Mouse (Mus musculus) CH12.LX (cell line): Measurements from ENCODE around the gene Ep300. TPM values are rescaled to one million over a fixed set of nuclear protein-coding genes. Genes with fewer than 3 reads are reported as not detected.

ENCODE experiments used
- DNase-seq: peaks from one replicate; pipeline ENCODE4 v3.0.0-alpha.2; 2013; ENCODE audit errors: extremely low read depth
- H3K27ac ChIP-seq: 2 replicates; pipeline ENCODE4 v1.5.1; 2012; ENCODE audit warnings: low read depth, mild to moderate bottlenecking, control low read depth, moderate library complexity; ENCODE audit not compliant: insufficient read depth
- H3K27me3 ChIP-seq: replicated peaks from 2 replicates; pipeline ENCODE3; 2012; ENCODE audit warnings: inconsistent platforms
- H3K36me3 ChIP-seq, 2 experiments: replicated peaks in 1 of 2; 2 replicates each; pipeline versions ENCODE3 to v1.6.1; 2012; ENCODE audit warnings: inconsistent platforms in 1 of 2, low read length in 1 of 2, mild to moderate bottlenecking in 1 of 2, mixed read lengths in 1 of 2, moderate library complexity in 1 of 2; ENCODE audit not compliant: control insufficient read depth in 1 of 2, insufficient read depth in 1 of 2
- H3K4me1 ChIP-seq, 2 experiments: 2 replicates each; pipeline ENCODE4 v1.6.1; 2012; ENCODE audit warnings: inconsistent platforms in 1 of 2, moderate library complexity in 1 of 2; ENCODE audit not compliant: insufficient read depth in 2 of 2, control insufficient read depth in 1 of 2
- H3K4me2 ChIP-seq: 2 replicates; pipeline ENCODE4 v1.6.1; 2012; ENCODE audit warnings: low read depth, mild to moderate bottlenecking, control low read depth; ENCODE audit not compliant: poor library complexity, insufficient read depth, severe bottlenecking
- H3K4me3 ChIP-seq, 3 experiments: fragments of 150-350 bp in 1 of 3; sonication (generic) in 1 of 3; replicated peaks in 1 of 3; 2 replicates each; pipeline versions ENCODE3 to v1.5.1; 2011 to 2012; ENCODE audit warnings: low read depth in 2 of 3, low read length in 2 of 3, mild to moderate bottlenecking in 2 of 3, moderate library complexity in 2 of 3, control low read depth in 1 of 3, improper control_type of control experiment in 1 of 3, inconsistent platforms in 1 of 3, mixed read lengths in 1 of 3; ENCODE audit not compliant: poor library complexity in 1 of 3
- H3K79me2 ChIP-seq: replicated peaks from 2 replicates; pipeline ENCODE4 v1.6.1; 2012; ENCODE audit warnings: mild to moderate bottlenecking, moderate library complexity; ENCODE audit not compliant: control insufficient read depth, poor library complexity, insufficient read depth, severe bottlenecking; ENCODE audit errors: extremely low read depth
- H3K9ac ChIP-seq: 2 replicates; pipeline ENCODE4 v1.6.1; 2012; ENCODE audit warnings: low read depth, mild to moderate bottlenecking, control low read depth, moderate library complexity; ENCODE audit not compliant: insufficient read depth
- H3K9me3 ChIP-seq: replicated peaks from 2 replicates; pipeline ENCODE3; 2012; ENCODE audit warnings: low read length, inconsistent platforms, mixed read lengths
- CHD2 ChIP-seq: IDR thresholded peaks from 2 replicates; pipeline ENCODE4 v1.6.1; 2011; ENCODE audit warnings: low read length, improper control_type of control experiment
- CTCF ChIP-seq, 2 experiments: IDR thresholded peaks in 1 of 2; conservative IDR thresholded peaks in 1 of 2; 2 replicates each; pipeline ENCODE4 v1.5.1; 2011 to 2012; ENCODE audit warnings: low read depth in 2 of 2, low read length in 2 of 2, improper control_type of control experiment in 1 of 2, inconsistent platforms in 1 of 2, mild to moderate bottlenecking in 1 of 2, moderate library complexity in 1 of 2
- E2F4 ChIP-seq: IDR thresholded peaks from 2 replicates; pipeline ENCODE4 v1.6.1; 2011; ENCODE audit warnings: low read depth, low read length, improper control_type of control experiment; ENCODE audit not compliant: insufficient replicate concordance
- ELF1 ChIP-seq: IDR thresholded peaks from 2 replicates; pipeline ENCODE4 v1.6.1; 2014; ENCODE audit warnings: low read depth, mild to moderate bottlenecking, inconsistent platforms, low read length, improper control_type of control experiment
- ETS1 ChIP-seq: conservative IDR thresholded peaks from 2 replicates; pipeline ENCODE4 v1.6.1; 2012; ENCODE audit warnings: low read depth, mild to moderate bottlenecking, inconsistent platforms, low read length, improper control_type of control experiment, moderate library complexity
- IRF4 ChIP-seq: IDR thresholded peaks from 2 replicates; pipeline ENCODE4 v1.6.1; 2014; ENCODE audit warnings: low read depth, mild to moderate bottlenecking, inconsistent platforms, low read length, improper control_type of control experiment
- JUN ChIP-seq: IDR thresholded peaks from 2 replicates; pipeline ENCODE4 v1.6.1; 2011; ENCODE audit warnings: low read depth, mild to moderate bottlenecking, low read length, improper control_type of control experiment, moderate library complexity; ENCODE audit not compliant: insufficient read depth
- JUND ChIP-seq: conservative IDR thresholded peaks from 2 replicates; pipeline ENCODE4 v1.6.1; 2011; ENCODE audit warnings: low read depth, low read length, improper control_type of control experiment
- KAT2A ChIP-seq: IDR thresholded peaks from 2 replicates; pipeline ENCODE4 v1.6.1; 2012; ENCODE audit warnings: low read length, improper control_type of control experiment, inconsistent platforms; ENCODE audit not compliant: insufficient replicate concordance
- MAFK ChIP-seq: IDR thresholded peaks from 2 replicates; pipeline ENCODE4 v1.6.1; 2011; ENCODE audit warnings: low read length, improper control_type of control experiment; ENCODE audit not compliant: insufficient replicate concordance
- MAX ChIP-seq: IDR thresholded peaks from 2 replicates; pipeline ENCODE4 v1.6.1; 2011; ENCODE audit warnings: low read length, improper control_type of control experiment
- MEF2A ChIP-seq: IDR thresholded peaks from 2 replicates; pipeline ENCODE4 v1.6.1; 2014; ENCODE audit warnings: low read depth, mild to moderate bottlenecking, inconsistent platforms, low read length, improper control_type of control experiment, borderline replicate concordance
- MXI1 ChIP-seq: IDR thresholded peaks from 2 replicates; pipeline ENCODE4 v1.6.1; 2011; ENCODE audit warnings: mild to moderate bottlenecking, low read depth, low read length, improper control_type of control experiment
- NELFE ChIP-seq: IDR thresholded peaks from 2 replicates; pipeline ENCODE4 v1.6.1; 2011; ENCODE audit warnings: low read depth, low read length, improper control_type of control experiment
- NRF1 ChIP-seq: IDR thresholded peaks from 2 replicates; pipeline ENCODE4 v1.6.1; 2014; ENCODE audit warnings: low read depth, mild to moderate bottlenecking, inconsistent platforms, low read length, improper control_type of control experiment, moderate library complexity
- PAX5 ChIP-seq: IDR thresholded peaks from 2 replicates; pipeline ENCODE4 v1.6.1; 2012; ENCODE audit warnings: low read length, inconsistent platforms, mixed read lengths
- POLR2A ChIP-seq: IDR thresholded peaks from 2 replicates; pipeline ENCODE4 v1.6.1; 2011; ENCODE audit warnings: low read depth, mild to moderate bottlenecking, improper control_type of control experiment, low read length
- RAD21 ChIP-seq: IDR thresholded peaks from 2 replicates; pipeline ENCODE4 v1.6.1; 2011; ENCODE audit warnings: low read depth, mild to moderate bottlenecking, low read length, improper control_type of control experiment, moderate library complexity
- SIN3A ChIP-seq: IDR thresholded peaks from 2 replicates; pipeline ENCODE4 v1.6.1; 2012; ENCODE audit warnings: low read length, improper control_type of control experiment, inconsistent platforms
- SMC3 ChIP-seq: IDR thresholded peaks from 2 replicates; pipeline ENCODE4 v1.6.1; 2011; ENCODE audit warnings: low read depth, low read length, improper control_type of control experiment
- TCF12 ChIP-seq: IDR thresholded peaks from 2 replicates; pipeline ENCODE4 v1.6.1; 2014; ENCODE audit warnings: low read depth, mild to moderate bottlenecking, inconsistent platforms, low read length, improper control_type of control experiment
- UBTF ChIP-seq: IDR thresholded peaks from 2 replicates; pipeline ENCODE4 v1.6.1; 2012; ENCODE audit warnings: low read depth, mild to moderate bottlenecking, inconsistent platforms, low read length, improper control_type of control experiment, moderate library complexity
- USF1 ChIP-seq: IDR thresholded peaks from 2 replicates; pipeline ENCODE4 v1.6.1; 2014; ENCODE audit warnings: low read depth, mild to moderate bottlenecking, inconsistent platforms, low read length, improper control_type of control experiment
- USF2 ChIP-seq: conservative IDR thresholded peaks from 2 replicates; pipeline ENCODE4 v1.6.1; 2011; ENCODE audit warnings: low read depth, low read length, improper control_type of control experiment
- ZC3H11A ChIP-seq: IDR thresholded peaks from 2 replicates; pipeline ENCODE4 v1.6.1; 2012; ENCODE audit warnings: low read depth, mild to moderate bottlenecking, inconsistent platforms, low read length, improper control_type of control experiment
- ZMIZ1 ChIP-seq: IDR thresholded peaks from 2 replicates; pipeline ENCODE4 v1.6.1; 2012; ENCODE audit warnings: low read depth, mild to moderate bottlenecking, inconsistent platforms, low read length, improper control_type of control experiment
- dilution Hi-C: fragments of 300-500 bp; cut with MboI; formaldehyde crosslinking; loops from 2 replicates; pipeline ENCODE4 v1.14.3; 2020; ENCODE audit warnings: low sequenced_read_pairs; ENCODE audit not compliant: extremely low pct_unique_long_range_greater_than_20kb, extremely low pct_ligation_motif_present
- in situ Hi-C: fragments of 300-500 bp; cut with MboI; formaldehyde crosslinking; loops from 3 replicates; pipeline ENCODE4 v1.14.3; 2019; ENCODE audit warnings: low sequenced_read_pairs, low pct_ligation_motif_present, low pct_unique_long_range_greater_than_20kb, mixed read lengths
- polyA plus RNA-seq: library from polyadenylated mRNA; unstranded; fragments of >175 nt; gene quantifications from 2 replicates; pipeline ENCODE4 v1.2.1, GENCODE M21; 2012; ENCODE audit warnings: low read depth; ENCODE audit not compliant: insufficient read length
- total RNA-seq, 2 experiments: library from RNA; depleted of rRNA; stranded (reverse); fragments of 300-350 nt in 1 of 2; fragments of >200 nt in 1 of 2; gene quantifications; 2 replicates each; pipeline ENCODE4 v1.2.3; 2012 to 2014

Ep300 gene
- total and polyA plus RNA-seq, 3 experiments = 5.9 to 33.2 (median 17.4) TPM

- no peak for DNase-seq
- in situ Hi-C loops = no loop called here
- TF ChIP-seq JUN (no peak), NRF1 (no peak), USF2 (no peak), KAT2A (no peak), IRF4 (no peak), CHD2 (no peak), MAFK (no peak), ELF1 (no peak), ETS1 (no peak), MAX (no peak), TCF12 (no peak), MXI1 (no peak), MEF2A (no peak), CTCF (conservative IDR thresholded peaks at IDR 0.05 in 1 of 2, IDR thresholded peaks at IDR 0.05 in 1 of 2; ENCODE audit: low read depth in 2 of 2, low read length in 2 of 2) (no peak), JUND (no peak), ZC3H11A (no peak), SIN3A (no peak)
- peaks cover 22 to 73% of the 10 kb centered on the region in 2 experiments for H3K36me3 ChIP-seq
- H3K27me3 ChIP-seq = no peaks in the 10 kb centered on the region
- H3K4me2 ChIP-seq = no peak overlapping the region
- no peak overlapping the region for H3K27ac ChIP-seq
- H3K4me1 ChIP-seq = peaks cover 2 to 6% of the 10 kb centered on the region in 2 experiments; a peak in 2 of 4 replicates
- dilution Hi-C loops = no loop called here
- H3K4me3 ChIP-seq = no peak overlapping the region
- no peak overlapping the region for H3K9ac ChIP-seq
- no peaks in the 10 kb centered on the region for H3K9me3 ChIP-seq
- H3K79me2 ChIP-seq = peaks cover 50% of the 10 kb centered on the region
Observed at GRCm38 (mm10) chr15:81605241-81605640, 20.1 kb downstream of the Ep300 start.

GRCm38 (mm10) chr15:81606634-81607033 lies 21.5 kb downstream of the Ep300 start:
- no peak overlapping the region for H3K9ac ChIP-seq
- peak; percentile 65 for DNase-seq
- dilution Hi-C loops (no loop called here), in situ Hi-C loops (no loop called here)
- H3K4me1 ChIP-seq = peaks cover 2 to 6% of the 10 kb centered on the region in 2 experiments; a peak in 2 of 4 replicates
- H3K79me2 ChIP-seq = peaks cover 48% of the 10 kb centered on the region
- H3K27ac ChIP-seq = no peak overlapping the region
- no peaks in the 10 kb centered on the region for H3K9me3 ChIP-seq
- no peak overlapping the region for H3K4me2 ChIP-seq
- TF ChIP-seq POLR2A = no peak
- no peak for TF ChIP-seq USF1
- TF ChIP-seq UBTF = no peak
- no peak for TF ChIP-seq KAT2A
- no peak for TF ChIP-seq ZMIZ1
- peak; percentile 83 for TF ChIP-seq RAD21
- no peak for TF ChIP-seq E2F4
- peak; percentile 81 for TF ChIP-seq SMC3
- peak; percentile 23; the same call in 1 of the 2 replicates for TF ChIP-seq ZC3H11A
- TF ChIP-seq ETS1 = no peak
- no peak for TF ChIP-seq PAX5
- peak; percentile 45 to 86 for TF ChIP-seq CTCF (conservative IDR thresholded peaks at IDR 0.05 in 1 of 2, IDR thresholded peaks at IDR 0.05 in 1 of 2; ENCODE audit: low read depth in 2 of 2, low read length in 2 of 2)
- no peak for TF ChIP-seq NELFE
- no peak for TF ChIP-seq MAX
- TF ChIP-seq ELF1 = no peak
- no peak for TF ChIP-seq MAFK
- no peaks in the 10 kb centered on the region for H3K27me3 ChIP-seq
- H3K4me3 ChIP-seq = no peak overlapping the region
- H3K36me3 ChIP-seq = peaks cover 21 to 76% of the 10 kb centered on the region in 2 experiments
